Mouse (Mus musculus): Measurements from ENCODE around the gene Gpd1. TPM values are rescaled to one million over a fixed set of nuclear protein-coding genes. Genes with fewer than 3 reads are reported as not detected.

The Gpd1 gene
- total RNA-seq (2021) = 10 to 100 TPM; 34.1 to 35.5 TPM
- long read RNA-seq, experiment 1, transcript Gpd1-201 (8 exons, 2,861 nt) = major isoform, 24 of 37 reads
- long read RNA-seq, experiment 1, partial matches to known transcripts = 12 of 37 reads
- long read RNA-seq, experiment 1, other reads (novel, unspliced or antisense) = 1 of 37 reads
- long read RNA-seq, experiment 2, transcript Gpd1-201 (8 exons, 2,861 nt) = major isoform, 21 of 31 reads
- long read RNA-seq, experiment 2, partial matches to known transcripts = 4 of 31 reads
- long read RNA-seq, experiment 2, other reads (novel, unspliced or antisense) = 6 of 31 reads

- DNase-seq (ENCODE audit: low spot score in 2 of 2) = peak; percentile 49 to 72
Observed at GRCm38 (mm10) chr15:99717386-99718334, at the start of gene Gpd1. Gene Gpd1, plus strand, starts transcription at chr15:99717515.

DNA sequence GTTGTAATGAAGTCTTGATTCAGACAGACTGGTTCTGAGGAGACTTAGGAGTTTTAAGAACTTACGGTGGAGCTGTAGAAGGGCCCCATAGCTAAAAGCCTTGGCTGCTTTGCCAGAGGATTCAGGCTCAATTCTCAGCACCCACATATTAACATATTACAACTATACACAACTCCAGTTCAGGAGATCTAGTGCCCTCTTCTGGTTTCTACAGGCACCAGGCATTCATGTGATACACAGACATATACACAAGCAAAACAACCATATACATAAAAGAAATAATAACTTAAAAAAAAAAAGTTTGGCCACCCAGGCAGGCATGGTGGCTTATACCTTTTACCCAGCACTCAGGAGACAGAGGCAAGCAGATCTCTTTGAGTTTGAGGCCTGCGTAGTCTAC, 49.8 kb upstream of the Gpd1 start:
- intact Hi-C loops (cut with DNase I) = loop anchor here (5.0 kb wide), 1 partner anchor 170 kb away; no protein-coding TSS in a partner anchor
- DNase-seq (ENCODE audit: low spot score in 2 of 2) = no peak

More at GRCm38 (mm10) chr15:99717386-99718334, at the start of gene Gpd1:
- intact Hi-C loops (cut with DNase I) = no loop called here

- intact Hi-C loops (cut with DNase I) = loop anchor here (1.0 to 5.0 kb wide), 2 partner anchors 73 to 172 kb away; no protein-coding TSS in a partner anchor
- peak; percentile 84 to 88 for DNase-seq (ENCODE audit: low spot score in 2 of 2)
Observed at GRCm38 (mm10) chr15:99668881-99669280, 48.4 kb upstream of the Gpd1 start.

GRCm38 (mm10) chr15:99669392-99669791, 47.9 kb upstream of the Gpd1 start:
- DNase-seq (ENCODE audit: low spot score in 2 of 2) = no peak
- intact Hi-C loops (cut with DNase I) = loop anchor here (1.0 to 5.0 kb wide), 2 partner anchors 73 to 172 kb away; no protein-coding TSS in a partner anchor

GRCm38 (mm10) chr15:99670154-99670821, 47.0 kb upstream of the Gpd1 start, which contains the start of gene Asic1:
Gene Asic1, plus strand, starts transcription at chr15:99670368.
- intact Hi-C loops (cut with DNase I) = loop anchor here (10.0 kb wide), 1 partner anchor 255 kb away; no protein-coding TSS in a partner anchor
- peak; percentile 73 to 74 for DNase-seq (ENCODE audit: low spot score in 2 of 2)

DNA sequence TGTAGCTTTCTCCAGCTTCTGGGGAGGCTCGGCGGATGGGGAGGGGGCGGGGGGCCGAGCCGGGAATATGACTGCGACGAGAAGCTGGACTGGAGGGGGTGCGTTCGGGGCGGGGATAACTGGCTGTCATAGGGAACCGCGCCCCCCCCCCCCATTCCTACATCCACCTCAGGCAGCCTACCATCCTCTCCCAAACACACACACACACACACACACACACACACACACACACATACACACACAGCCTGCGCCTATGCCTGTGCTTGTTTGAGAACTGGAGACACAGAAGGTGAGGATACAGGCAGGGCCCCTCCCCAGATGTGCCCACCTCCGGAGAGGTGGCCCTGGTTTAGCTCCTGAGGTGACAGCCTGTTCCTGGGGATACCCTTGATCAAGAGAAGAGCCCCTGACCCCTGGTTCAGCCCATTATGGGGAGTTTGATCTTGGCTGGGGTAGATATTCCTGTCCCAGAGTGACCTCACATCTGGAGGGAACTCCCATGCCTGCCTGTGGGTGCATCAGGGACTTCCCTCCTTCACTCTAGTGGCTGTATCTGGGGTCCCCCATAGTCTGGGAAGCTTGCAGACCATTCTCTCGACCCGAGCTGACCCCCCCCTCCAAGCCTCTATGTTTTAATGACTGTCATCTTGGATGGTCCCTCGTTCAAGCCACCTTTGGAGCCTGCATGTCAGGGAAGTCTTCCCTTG, 46.2 kb upstream of the Gpd1 start:
- DNase-seq (ENCODE audit: low spot score in 2 of 2) = peak in 1 of 2 experiments; percentile 61

DNA sequence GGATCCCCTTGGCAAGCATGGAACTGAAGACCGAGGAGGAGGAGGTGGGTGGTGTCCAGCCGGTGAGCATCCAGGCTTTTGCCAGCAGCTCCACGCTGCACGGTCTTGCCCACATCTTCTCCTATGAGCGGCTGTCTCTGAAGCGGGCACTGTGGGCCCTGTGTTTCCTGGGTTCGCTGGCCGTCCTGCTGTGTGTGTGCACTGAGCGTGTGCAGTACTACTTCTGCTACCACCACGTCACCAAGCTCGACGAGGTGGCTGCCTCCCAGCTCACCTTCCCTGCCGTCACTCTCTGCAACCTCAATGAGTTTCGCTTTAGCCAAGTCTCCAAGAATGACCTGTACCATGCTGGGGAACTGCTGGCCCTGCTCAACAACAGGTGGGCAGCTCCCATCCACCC, 45.5 kb upstream of the Gpd1 start:
- intact Hi-C loops (cut with DNase I) = loop anchor here (10.0 kb wide), 1 partner anchor 257 kb away; no protein-coding TSS in a partner anchor

More for the DNA sequence above, 46.2 kb upstream of the Gpd1 start:
- intact Hi-C loops (cut with DNase I) = loop anchor here (10.0 kb wide), 1 partner anchor 256 kb away; no protein-coding TSS in a partner anchor

DNA sequence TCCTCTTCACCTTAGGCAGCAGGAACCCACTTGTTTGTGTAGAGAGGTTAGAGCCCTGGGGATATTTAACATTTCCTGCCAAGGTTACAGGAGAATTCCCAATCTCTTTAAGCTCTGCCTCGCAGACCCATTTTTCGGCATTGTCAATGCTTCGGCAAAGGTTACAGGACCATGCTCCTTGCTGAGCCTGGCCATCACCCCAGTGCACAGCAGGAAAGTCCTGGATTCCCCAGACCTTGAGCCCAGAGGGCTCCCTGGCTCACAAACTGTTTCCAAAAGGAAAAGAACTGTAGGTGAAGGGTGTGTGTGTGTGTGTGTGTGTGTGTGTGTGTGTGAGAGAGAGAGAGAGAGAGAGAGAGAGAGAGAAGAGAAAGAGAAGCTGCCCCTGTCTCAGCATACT, 42.4 kb upstream of the Gpd1 start:
- intact Hi-C loops (cut with DNase I) = loop anchor here (10.0 kb wide), 1 partner anchor 260 kb away; no protein-coding TSS in a partner anchor
- no peak for DNase-seq (ENCODE audit: low spot score in 2 of 2)

More for the DNA sequence above, 45.5 kb upstream of the Gpd1 start:
- no peak for DNase-seq (ENCODE audit: low spot score in 2 of 2)

DNA sequence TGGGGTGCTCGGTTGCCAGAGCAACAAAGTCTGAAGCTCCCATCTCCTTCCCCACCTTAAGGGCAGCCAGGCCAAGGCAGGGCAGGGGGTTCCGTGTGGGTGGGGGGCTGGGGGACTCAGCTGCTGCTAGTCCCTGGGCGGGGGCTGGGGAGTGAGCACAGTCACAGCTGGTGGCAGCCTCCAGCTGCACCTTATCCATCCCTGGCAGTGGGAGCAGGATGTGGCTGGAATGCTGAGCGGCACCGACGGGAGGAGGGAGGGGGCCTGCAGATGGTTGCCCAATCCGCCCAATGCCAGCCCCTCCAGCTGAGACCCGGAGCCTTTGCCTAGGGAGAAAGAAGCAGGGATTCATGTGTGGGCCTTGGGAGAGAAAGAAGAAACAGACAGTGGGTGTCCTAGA, 40.2 kb upstream of the Gpd1 start:
- intact Hi-C loops (cut with DNase I) = loop anchor here (10.0 kb wide), 1 partner anchor 262 kb away; no protein-coding TSS in a partner anchor
- no peak for DNase-seq (ENCODE audit: low spot score in 2 of 2)

DNA sequence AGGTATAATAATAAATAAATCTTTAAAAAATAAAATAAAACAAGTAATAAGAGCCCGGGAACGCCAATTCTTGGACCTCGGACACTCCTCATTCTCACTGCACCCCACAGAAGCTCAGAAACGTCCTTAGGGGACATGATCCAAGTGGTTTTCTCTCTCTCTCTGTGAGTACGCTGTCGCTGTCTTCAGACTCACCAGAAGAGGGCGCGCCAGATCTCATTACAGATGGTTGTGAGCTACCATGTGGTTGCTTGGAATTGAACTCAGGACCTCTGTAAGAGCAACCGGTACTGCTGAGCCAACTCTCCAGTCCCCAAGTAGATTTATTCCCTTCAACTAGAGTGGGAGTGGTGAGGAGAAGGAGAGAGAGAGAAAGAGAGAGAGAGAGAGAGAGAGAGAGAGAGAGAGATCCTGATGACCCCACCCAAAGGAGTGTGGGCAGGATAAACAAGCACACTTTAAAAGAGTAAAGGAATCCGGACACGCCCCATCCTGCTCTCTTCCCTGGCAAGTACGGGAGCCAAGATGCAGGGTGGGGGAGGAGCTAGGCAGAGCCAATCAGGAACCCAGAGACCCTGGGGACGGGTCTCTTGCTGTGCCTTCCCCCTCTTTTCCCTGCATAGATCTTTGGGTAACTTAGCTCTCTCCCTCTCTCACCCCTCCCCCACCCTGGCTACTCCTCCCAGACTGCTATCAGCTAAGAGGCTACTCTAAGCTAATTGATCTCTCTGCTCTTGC, 39.1 kb upstream of the Gpd1 start:
- intact Hi-C loops (cut with DNase I) = loop anchor here (10.0 kb wide), 1 partner anchor 263 kb away; no protein-coding TSS in a partner anchor
- no peak for DNase-seq (ENCODE audit: low spot score in 2 of 2)

- DNase-seq (ENCODE audit: low spot score in 2 of 2) = no peak
- intact Hi-C loops (cut with DNase I) = loop anchor here (10.0 kb wide), 1 partner anchor 264 kb away; no protein-coding TSS in a partner anchor
Observed at GRCm38 (mm10) chr15:99679008-99679407, 38.3 kb upstream of the Gpd1 start.

DNA sequence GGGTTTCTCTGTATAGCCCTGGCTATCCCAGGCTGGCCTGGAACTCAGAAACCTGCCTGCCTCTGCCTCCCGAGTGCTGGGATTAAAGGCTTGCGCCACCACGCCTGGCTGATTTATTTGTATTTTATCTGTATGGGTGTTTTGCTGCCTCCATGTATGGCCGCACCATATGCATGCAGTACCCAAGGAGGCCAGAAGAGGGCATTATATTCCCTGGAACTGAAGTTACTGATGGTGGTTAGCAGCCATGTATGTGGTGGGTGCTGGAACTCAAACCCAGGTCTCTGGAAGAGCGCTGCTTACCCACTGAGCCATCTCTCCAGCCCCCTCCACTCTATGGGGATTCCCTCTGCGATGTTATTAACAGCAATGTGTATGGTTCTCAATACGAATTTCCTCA, 34.4 kb upstream of the Gpd1 start:
- intact Hi-C loops (cut with DNase I) = no loop called here
- DNase-seq (ENCODE audit: low spot score in 2 of 2) = no peak

- no peak for DNase-seq (ENCODE audit: low spot score in 2 of 2)
- intact Hi-C loops (cut with DNase I) = no loop called here
Observed at GRCm38 (mm10) chr15:99684156-99684555, 33.2 kb upstream of the Gpd1 start.

DNA sequence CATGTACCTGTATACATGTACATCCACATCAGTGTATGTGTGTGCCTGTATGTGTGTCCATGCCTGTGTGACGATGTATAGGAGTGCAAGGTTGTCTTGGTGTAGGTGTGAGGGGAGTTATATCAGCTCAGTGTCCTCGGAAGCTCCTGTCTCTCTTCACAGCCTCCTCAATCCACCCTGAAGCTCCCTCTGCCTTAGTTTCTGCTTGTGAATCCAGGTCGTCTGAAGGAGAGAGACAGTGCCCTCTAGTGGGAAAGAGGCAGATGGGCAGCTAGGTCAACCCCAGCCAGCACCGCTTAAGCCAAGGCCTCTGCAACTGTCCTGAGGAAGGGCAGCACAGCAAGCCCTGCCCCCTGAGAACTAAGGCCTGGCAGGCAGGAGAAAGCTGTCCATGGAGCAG, 28.6 kb upstream of the Gpd1 start:
- intact Hi-C loops (cut with DNase I) = loop anchor here (5.0 kb wide), 2 partner anchors 91 to 191 kb away; no protein-coding TSS in a partner anchor
- peak; percentile 63 to 75 for DNase-seq (ENCODE audit: low spot score in 2 of 2)

DNA sequence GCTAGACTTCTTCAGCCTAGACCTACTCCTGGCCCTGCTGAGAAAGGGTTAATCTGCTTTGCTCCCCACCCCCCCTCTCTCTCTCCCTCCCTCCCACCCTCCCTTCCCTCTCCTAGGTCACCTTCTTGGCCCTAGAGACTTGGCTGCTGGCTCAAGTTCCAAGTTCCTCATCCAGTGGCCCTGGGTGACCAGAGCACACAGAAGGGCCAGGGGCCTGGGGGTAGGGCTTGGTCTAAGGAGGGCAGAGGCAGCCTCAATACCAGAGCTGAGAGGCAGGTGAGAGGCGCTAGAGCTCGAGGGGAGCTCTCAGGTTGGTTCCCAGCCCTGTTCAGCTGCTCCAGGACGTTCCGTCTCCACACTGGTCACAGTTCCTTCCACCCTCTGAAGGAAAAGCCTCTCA, 26.4 kb upstream of the Gpd1 start:
- intact Hi-C loops (cut with DNase I) = no loop called here

GRCm38 (mm10) chr15:99691976-99692375, 25.3 kb upstream of the Gpd1 start:
- intact Hi-C loops (cut with DNase I) = no loop called here
- DNase-seq (ENCODE audit: low spot score in 2 of 2) = no peak

More for the DNA sequence above, 26.4 kb upstream of the Gpd1 start:
- DNase-seq (ENCODE audit: low spot score in 2 of 2) = no peak

DNA sequence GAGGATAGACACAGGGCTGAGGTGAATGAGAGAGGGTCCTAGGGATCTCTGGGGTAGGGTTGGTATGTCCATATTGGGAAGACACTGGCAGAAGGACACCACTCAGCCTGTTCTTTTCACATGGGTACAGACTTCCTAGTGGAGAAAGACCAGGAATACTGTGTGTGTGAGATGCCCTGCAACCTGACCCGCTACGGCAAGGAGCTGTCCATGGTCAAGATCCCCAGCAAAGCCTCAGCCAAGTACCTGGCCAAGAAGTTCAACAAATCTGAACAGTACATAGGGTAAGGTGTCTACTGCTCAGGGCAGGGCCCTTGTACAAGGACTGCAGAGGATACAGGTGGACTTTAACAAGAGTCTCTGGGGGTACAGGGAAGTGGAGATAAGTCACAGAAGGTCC, 20.0 kb upstream of the Gpd1 start:
- intact Hi-C loops (cut with DNase I) = no loop called here
- no peak for DNase-seq (ENCODE audit: low spot score in 2 of 2)
